Mouse (Mus musculus) adrenal gland, postnatal 10 days (tissue): Measurements from ENCODE around the gene Slc25a29. TPM values are rescaled to one million over a fixed set of nuclear protein-coding genes. Genes with fewer than 3 reads are reported as not detected.
A peak's percentile ranks its signal among the peaks of the same experiment; 100 is the strongest.

Experiments used
- DNase-seq: peaks from one replicate; pipeline ENCODE4 v3.0.0; 2021; ENCODE audit warnings: mixed read lengths
- total RNA-seq, 2 experiments: library from RNA; stranded (reverse); gene quantifications; 2 replicates each; pipeline ENCODE4 v1.2.3; 2021

The Slc25a29 gene
- total RNA-seq, 2 experiments from 2014 or later: 8.4 to 9.0 TPM

DNA sequence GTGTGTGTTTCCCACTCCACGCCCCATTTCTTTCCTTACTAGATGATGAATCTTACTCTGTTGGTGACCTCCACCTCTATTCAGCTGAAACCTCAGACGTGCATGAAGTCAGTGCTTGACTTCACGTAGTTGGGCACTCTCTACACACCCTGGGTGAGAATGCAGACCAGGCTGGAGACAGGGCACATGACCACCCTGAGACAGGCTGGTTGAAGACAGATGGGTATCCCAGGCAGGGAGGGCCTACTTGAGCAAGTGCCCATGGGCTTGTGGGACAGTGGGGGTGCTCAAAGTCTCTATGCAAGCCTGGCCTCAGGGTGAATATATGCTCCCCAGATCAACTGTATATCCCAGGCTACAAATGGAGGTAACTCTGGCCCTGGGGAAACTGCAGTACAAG lies 1.3 kb downstream of the Slc25a29 start:
- no peak for DNase-seq

GRCm38 (mm10) chr12:108833408-108833807 lies 2.3 kb downstream of the Slc25a29 start:
- DNase-seq: no peak

DNA sequence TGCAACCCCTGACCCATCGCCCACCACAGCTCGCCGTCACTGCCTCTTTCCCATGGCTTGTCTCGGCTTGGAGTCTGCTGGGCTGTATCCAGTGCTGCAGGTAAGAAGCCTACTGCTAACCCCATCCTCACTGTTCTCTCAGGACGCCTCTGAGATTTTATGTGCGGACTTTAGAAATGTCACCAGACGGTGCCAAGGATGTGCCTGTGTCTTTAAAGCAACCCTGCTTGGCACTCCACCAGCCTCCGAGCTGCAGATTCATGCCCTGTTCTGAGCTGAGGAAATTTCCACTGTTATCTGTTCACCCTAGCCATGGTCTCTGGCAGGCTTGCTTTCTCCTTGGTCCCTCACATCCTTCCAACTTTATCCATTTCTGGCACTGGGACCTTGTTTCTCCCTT lies 2.8 kb downstream of the Slc25a29 start:
- peak; percentile 80 for DNase-seq

GRCm38 (mm10) chr12:108831966-108832643 lies 3.6 kb downstream of the Slc25a29 start:
- peak; percentile 95 for DNase-seq

DNA sequence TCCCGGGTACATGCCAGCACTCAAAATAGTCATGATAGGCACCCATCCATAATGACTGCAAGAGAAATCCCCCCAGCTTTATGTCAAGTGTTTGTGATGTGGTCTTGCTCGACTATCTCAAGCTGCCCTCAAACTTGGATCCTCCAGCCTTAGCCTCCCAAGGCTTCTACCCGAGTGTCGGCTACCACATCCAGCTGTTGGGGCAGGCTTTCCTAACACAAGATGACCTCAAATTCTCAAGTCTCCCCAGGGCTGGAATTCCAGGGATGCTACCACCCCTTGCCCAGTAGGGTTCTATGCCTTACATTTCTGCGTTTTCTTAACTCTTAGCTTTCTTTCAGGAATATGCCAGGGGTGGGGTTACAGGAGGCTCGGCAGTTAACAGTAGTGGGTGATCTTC lies 5.3 kb downstream of the Slc25a29 start:
- no peak for DNase-seq

DNA sequence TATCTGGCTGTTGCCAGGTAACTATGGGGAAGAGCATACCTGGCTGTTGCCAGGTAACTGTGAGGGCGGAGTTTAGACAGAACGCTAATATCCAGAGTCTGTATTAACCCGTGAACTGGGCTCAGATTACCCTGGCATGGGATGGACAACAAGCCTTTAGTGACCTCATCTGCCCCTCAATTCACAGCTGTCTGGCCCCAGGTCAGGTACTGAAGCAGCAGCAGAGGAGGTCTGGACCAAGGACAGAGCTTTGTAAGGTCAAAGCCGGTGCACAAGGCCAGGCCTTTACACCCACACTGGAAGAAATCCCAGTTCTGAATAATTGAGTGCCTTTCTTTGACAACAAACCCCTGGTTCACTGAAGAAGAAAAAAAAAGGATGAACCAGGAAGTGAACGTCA lies 6.0 kb downstream of the Slc25a29 start:
- no peak for DNase-seq

DNA sequence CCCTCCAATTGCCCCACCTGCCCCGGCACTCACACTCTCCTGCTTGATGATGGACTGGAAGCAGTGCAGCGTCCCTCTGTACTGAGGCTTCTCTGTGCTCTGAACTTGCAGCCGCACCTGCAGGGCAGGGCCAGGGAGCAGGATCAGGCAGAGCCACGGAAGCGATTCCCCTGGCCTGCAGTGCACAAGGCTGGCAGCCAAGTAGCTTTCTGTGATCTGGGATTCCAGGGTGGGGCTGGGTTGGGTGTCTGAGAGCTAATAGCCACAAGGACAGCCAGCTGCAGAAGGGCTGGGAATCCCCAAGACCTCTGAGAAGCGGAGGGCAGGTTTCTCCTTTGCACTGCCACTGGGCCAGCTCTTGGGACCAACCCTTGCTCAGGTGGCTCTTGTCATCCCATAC lies 8.0 kb downstream of the Slc25a29 start:
- no peak for DNase-seq

DNA sequence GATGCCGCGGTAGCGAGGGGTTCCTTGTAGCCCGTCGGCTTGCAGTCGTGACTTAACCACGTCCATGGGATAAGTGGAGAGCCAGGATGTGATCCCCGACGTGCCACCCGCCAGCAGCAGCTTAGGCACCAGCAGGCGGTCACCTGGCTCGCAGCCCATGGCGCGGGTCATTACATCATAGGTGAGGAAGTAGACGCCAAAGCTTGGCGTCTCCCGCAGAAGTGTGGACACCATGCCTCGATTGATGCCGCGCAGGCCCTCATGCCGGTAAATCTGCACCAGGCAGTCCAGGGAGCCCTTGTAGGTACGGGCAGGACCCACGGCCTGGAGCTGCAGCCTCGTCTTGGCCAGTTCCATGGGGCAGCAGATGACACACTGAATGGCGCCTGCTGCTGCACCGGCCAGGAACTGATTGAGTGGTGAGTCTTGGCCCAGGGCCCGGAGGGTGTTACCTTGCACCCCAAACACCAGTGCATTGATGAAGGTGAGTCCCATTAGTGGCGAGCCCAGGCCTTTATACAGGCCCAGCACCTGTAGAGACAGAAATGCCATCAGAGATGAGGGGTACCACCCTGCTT lies 8.6 kb downstream of the Slc25a29 start:
- DNase-seq: no peak

GRCm38 (mm10) chr12:108826282-108826957 lies 9.3 kb downstream of the Slc25a29 start:
- no peak for DNase-seq

DNA sequence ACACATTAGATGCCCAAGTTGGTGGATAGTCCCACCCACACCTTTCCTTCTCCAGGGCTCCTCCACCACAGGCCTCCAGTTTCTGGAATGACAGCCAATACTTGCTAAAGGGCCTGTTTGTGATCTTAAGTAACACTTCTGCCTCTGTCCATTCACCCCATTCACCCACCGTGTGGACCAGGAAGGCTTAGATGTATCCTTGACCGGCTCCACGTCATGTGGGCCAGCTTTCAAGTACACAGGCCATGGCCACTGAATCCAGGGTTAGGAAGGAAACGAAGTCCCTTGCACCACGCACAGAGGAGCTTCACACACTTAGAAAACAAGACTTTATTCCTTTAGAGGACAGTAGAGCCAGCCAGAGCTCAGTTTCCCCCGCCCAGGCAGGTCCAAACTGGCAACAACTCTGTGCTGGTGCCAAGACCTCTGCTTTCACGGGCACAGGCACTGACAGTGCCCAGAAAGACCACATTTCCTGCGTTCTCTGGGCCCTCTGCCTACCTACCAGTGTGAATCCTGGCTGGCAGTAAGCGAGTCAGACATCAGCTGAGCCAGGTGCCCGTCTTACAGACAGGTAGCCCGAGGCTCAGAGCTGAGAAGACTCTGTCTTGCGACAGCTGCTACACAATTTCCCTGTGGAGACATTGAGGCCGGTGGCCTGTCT lies 10.0 kb downstream of the Slc25a29 start:
- no peak for DNase-seq

DNA sequence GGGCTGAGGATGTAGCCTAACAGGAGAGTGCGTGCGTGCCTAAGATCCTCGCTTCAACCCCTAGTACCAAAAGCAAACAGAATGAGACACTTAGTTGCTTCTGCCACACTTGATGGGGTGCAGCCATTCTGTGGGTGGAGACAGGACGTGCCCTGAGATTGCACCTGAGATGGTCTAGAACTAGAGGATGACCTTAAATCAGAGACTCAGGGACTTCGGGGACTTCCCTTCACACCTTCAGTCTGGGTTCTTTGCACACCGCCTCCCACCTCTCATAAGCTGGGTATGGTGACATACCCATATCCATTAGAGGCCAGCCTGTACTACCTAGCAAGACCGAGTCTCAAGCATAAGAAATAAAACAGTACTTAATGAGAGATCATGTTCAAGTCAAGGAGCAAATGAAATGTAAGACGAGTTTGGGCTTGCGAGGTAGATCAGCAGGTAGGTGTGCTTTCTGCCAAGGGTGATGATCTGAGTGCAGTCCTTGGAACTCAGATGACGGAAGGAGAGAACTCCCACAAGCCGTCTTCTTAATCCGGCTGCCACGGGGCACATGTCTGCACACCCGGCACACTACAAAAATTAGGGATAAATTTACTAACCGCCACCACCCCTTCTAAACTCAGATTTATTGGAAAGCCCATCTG lies 11.3 kb downstream of the Slc25a29 start:
- DNase-seq: no peak

DNA sequence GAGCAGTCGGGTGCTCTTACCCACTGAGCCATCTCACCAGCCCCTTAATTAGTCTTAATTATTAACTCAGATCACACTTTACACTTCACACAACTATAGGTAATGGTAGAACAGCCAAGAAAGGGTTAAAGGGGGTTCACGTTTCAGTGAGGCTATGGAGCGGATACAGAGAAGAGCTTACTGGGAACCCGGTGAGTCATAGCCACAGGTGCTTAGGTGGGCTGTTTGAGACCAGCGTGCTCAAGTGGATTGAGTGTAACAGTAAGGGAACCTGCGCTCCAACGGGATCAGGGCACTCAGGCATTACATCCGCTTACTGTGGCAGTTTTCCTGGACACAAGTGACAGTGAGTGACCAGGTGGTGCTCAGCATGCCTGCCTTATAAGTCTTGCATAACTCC lies 12.6 kb downstream of the Slc25a29 start:
- DNase-seq: no peak

- DNase-seq: no peak
These were observed 15.2 kb downstream of the Slc25a29 start for GRCm38 (mm10) chr12:108820461-108820860.

DNA sequence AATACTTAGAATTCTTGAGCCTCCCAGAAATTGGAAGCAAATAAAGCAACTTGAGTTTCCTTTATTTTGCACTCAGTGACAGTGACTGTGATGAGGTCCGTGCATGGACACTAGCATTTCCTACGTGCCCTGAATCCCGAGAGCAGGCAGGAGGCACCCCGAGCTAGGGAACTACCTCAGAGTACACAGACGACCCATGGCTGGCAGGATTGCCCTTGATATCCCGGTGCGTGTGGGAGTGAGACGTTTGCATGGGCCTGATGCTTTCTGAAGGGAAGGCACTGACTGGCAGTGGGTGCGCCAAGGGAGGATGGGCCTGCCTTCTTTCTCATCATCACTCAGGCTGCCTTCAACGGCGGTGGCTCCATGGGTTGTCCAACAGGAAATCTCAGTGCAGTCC lies 19.1 kb downstream of the Slc25a29 start:
- no peak for DNase-seq

DNA sequence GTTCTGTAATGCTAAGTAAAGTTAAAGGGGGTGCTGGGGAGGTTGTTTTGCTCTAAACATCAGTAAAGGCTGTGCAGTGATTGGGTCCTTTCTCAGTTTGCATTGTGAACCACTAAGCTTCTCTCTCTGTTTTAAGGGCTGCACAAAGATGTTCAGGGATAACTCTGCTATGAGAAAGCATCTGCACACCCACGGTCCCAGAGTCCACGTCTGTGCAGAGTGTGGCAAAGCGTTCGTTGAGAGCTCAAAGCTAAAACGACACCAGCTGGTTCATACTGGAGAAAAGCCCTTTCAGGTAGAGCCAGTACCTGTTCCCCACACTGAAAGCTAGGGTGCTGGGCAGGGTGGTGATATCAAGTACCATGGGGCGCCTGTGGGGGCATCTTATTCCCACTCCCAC lies 21.2 kb downstream of the Slc25a29 start:
- no peak for DNase-seq

DNA sequence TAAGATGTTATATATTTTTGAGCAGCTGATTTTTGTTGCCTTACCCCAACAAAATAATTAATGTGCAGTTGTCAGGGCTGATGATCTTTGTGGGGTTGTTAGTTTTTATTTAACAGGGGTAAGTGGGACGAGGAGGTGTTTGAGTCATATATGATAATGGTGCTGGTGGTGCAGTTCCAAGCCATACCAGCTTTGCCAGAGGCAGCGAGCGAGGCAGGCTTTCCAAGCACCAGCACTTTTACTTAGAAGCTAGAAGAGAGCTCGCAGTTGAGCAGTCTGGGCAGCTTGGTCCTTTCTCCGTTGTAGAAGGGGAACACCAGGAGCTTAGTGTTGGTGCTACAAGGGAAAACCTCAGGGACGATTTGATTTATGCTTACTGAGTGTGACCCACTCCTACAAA lies 23.2 kb downstream of the Slc25a29 start:
- DNase-seq: no peak

GRCm38 (mm10) chr12:108811133-108811532 lies 24.6 kb downstream of the Slc25a29 start:
- peak; percentile 49 for DNase-seq

DNA sequence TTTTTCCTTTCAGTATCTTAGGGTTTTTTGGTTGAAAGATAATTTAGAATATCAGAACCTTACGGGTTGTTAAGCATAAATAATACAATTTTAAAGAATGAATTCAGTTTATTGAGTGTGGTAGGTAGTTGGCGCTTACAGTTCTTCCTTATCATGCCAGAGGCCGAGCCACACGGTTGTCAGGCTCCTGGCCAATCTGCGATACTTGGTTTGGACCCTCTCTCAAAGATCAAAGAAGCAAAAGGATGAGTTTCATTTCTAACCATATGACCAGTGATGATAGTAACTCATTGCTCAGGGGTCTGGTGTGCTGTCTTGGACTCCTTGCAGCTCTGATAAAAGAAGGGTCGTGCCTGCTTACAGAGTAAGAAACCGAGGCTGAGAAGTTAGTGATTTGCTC lies 25.4 kb downstream of the Slc25a29 start:
- no peak for DNase-seq

DNA sequence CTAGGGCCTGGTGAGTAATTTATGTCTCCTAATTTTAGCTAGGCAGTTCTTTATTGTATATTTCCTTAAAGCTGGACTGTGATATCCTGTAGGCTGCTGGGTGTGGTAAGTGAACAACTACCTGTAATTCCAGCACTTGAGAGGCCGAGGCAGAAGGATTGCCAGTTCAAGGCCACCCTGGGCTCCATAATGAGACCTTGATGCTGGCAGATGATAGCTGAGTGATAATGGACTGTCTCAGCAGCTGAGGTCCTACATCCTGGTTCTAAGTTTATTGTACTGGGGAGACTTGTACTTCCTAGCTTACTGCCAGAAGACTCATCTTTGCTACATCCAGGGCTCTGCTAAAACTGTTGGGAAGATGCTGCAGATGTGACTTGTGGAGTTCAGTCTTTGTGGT lies 25.9 kb downstream of the Slc25a29 start:
- DNase-seq: no peak

GRCm38 (mm10) chr12:108808465-108808864 lies 27.2 kb downstream of the Slc25a29 start:
- DNase-seq: peak; percentile 64

DNA sequence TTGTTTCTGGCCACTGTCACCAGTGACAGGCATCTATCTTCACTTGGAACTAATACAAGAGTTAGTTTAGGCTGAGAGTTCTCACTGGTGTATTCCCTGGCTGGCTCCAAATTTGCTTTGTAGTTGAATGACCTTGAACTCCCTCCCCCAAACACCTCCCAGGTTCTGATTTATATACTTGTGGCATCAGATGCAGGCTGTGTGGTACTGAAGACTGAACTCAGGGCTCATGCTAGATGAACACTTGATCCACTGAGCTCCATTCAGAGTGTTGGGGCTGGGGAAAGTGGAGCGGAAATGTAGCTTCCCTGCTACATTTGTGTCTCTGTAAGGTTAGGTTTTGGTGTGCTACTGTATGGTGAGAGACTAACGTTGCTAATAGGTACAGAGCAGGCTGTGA lies 31.3 kb downstream of the Slc25a29 start:
- DNase-seq: no peak

GRCm38 (mm10) chr12:108801613-108802012 lies 34.1 kb downstream of the Slc25a29 start:
- no peak for DNase-seq
